8 mouse cellular contexts compared by ENCODE assay signal in genomic region chr12:84995112-84995761, GRCm38 (mm10). TPM values are rescaled to one million over a fixed set of nuclear protein-coding genes. Genes with fewer than 3 reads are reported as not detected.
DNase-seq lines count a peak whose midpoint lies in the region; ATAC-seq and TF ChIP-seq lines count a peak whose summit lies in the region.

No protein-coding gene starts in this region.

- no peaks in the 10 kb centered on the region for H3K36me3 ChIP-seq in heart, embryonic 15.5 days
- no peaks in the 10 kb centered on the region for H3K36me3 ChIP-seq in forebrain, postnatal 0 days (ENCODE audit: insufficient read depth)
- peaks cover 18% of the 10 kb centered on the region for H3K36me3 ChIP-seq in midbrain, embryonic 10.5 days

- intact Hi-C loops in heart, postnatal 14 days (cut with DNase I), result no loop called here

- H3K4me3 ChIP-seq in heart, embryonic 15.5 days, result peak overlapping the region; percentile 87; the same call in 1 of the 2 replicates
- peak overlapping the region; percentile 96 for H3K4me3 ChIP-seq in forebrain, postnatal 0 days (ENCODE audit: low read depth, low read length)
- peak overlapping the region; percentile 98 for H3K4me3 ChIP-seq in midbrain, embryonic 10.5 days

- H3K9me3 ChIP-seq in heart, embryonic 15.5 days (replicated peaks), result no peaks in the 10 kb centered on the region
- H3K9me3 ChIP-seq in forebrain, postnatal 0 days (ENCODE audit: low read length), result no peaks in the 10 kb centered on the region
- H3K9me3 ChIP-seq in midbrain, embryonic 10.5 days (replicated peaks), result 0 out of 2 replicates have a peak, but pooled peaks cover 6% of the 10 kb centered on the region

- DNase-seq in heart, postnatal 14 days, result no peak
- DNase-seq in cerebellum, adult 9-10 months, result peak; percentile 36
- no peak for DNase-seq in forebrain, postnatal 0 days
- DNase-seq in midbrain, embryonic 10.5 days (ENCODE audit: low spot score), result no peak
- DNase-seq in ovary, adult 18-20 months (ENCODE audit: low spot score), result no peak

- no peak for ATAC-seq in heart, embryonic 15.5 days (replicated peaks; ENCODE audit: insufficient number of reproducible peaks, insufficient read depth, low FRiP score, low read depth)
- no peak for ATAC-seq in forebrain, postnatal 0 days
- no peak for ATAC-seq in inflammation-experienced regulatory T-cells, adult 6 months
- ATAC-seq in frontal cortex, adult (ENCODE audit: low TSS enrichment), result no peak

- 91% methylated on average over 9 of the region's 9 CpGs for WGBS in heart, embryonic 15.5 days
- WGBS in forebrain, postnatal 0 days, result 95% methylated on average over 8 of the region's 9 CpGs
- WGBS in midbrain, embryonic 10.5 days, result 92% methylated on average over 9 of the region's 9 CpGs

- peaks cover 23% of the 10 kb centered on the region for H3K4me1 ChIP-seq in heart, embryonic 15.5 days (replicated peaks)
- peaks cover 19% of the 10 kb centered on the region for H3K4me1 ChIP-seq in forebrain, postnatal 0 days (ENCODE audit: insufficient read depth)
- H3K4me1 ChIP-seq in midbrain, embryonic 10.5 days, result peaks cover 25% of the 10 kb centered on the region

- TF ChIP-seq CTCF in forebrain, postnatal 0 days (IDR thresholded peaks at IDR 0.05; ENCODE audit: low read depth), result no peak

- no peaks in the 10 kb centered on the region for H3K27me3 ChIP-seq in heart, embryonic 15.5 days
- no peaks in the 10 kb centered on the region for H3K27me3 ChIP-seq in forebrain, postnatal 0 days (ENCODE audit: insufficient read depth, low read length)
- H3K27me3 ChIP-seq in midbrain, embryonic 10.5 days (ENCODE audit: low read depth, poor library complexity, severe bottlenecking), result no peaks in the 10 kb centered on the region

- peak overlapping the region; percentile 94 for H3K4me2 ChIP-seq in heart, embryonic 15.5 days
- peak overlapping the region; percentile 82 for H3K4me2 ChIP-seq in forebrain, postnatal 0 days (ENCODE audit: low read depth)

- H3K27ac ChIP-seq in heart, embryonic 15.5 days, result no peak overlapping the region
- no peak overlapping the region for H3K27ac ChIP-seq in forebrain, postnatal 0 days (ENCODE audit: low read depth, low read length)
- peak overlapping the region; percentile 97 for H3K27ac ChIP-seq in midbrain, embryonic 10.5 days (replicated peaks)

- no peak overlapping the region for H3K9ac ChIP-seq in heart, embryonic 15.5 days
- no peak overlapping the region for H3K9ac ChIP-seq in forebrain, postnatal 0 days

RNA-seq across cellular contexts. Expression of gene Ylpm1, which starts 0.9 kb away (rescaled TPM):
- 16.3 and 18.3 TPM in 2 replicates for polyA plus RNA-seq in heart, embryonic 15.5 days (2015; fragmentation: Nextera tagmentation; extraction: Ambion mirVana)
- 10 to 100 TPM; 31.3 to 32.5 TPM for total RNA-seq in heart, postnatal 14 days (2021)
- total RNA-seq in forebrain, postnatal 0 days (2014; rRNA removed), result 51.2 and 59.6 TPM in 2 replicates
- 17.3 and 23.4 TPM in 2 replicates for polyA plus RNA-seq in forebrain, postnatal 0 days (2015; fragmentation: Nextera tagmentation; extraction: Ambion mirVana)
- 30.9 and 33.6 TPM in 2 replicates for polyA plus RNA-seq in midbrain, embryonic 10.5 days (2016; fragmentation: Nextera tagmentation; extraction: Ambion mirVana)
- 10 to 100 TPM; 23.6 to 44.3 (median 36.1) TPM for polyA plus RNA-seq in inflammation-experienced regulatory T-cells, adult 6 months (2017; shearing (Covaris generic))

RNA-seq across cellular contexts. Expression of gene Arel1, which starts 24.5 kb away (rescaled TPM):
- polyA plus RNA-seq in heart, embryonic 15.5 days (2015; fragmentation: Nextera tagmentation; extraction: Ambion mirVana), result 10.4 and 12.7 TPM in 2 replicates
- 10 to 100 TPM; 33.6 to 38.9 TPM for total RNA-seq in heart, postnatal 14 days (2021)
- total RNA-seq in forebrain, postnatal 0 days (2014; rRNA removed), result 81.6 and 96.9 TPM in 2 replicates
- polyA plus RNA-seq in forebrain, postnatal 0 days (2015; fragmentation: Nextera tagmentation; extraction: Ambion mirVana), result 26.5 and 32.8 TPM in 2 replicates
- 16.0 and 20.8 TPM in 2 replicates for polyA plus RNA-seq in midbrain, embryonic 10.5 days (2016; fragmentation: Nextera tagmentation; extraction: Ambion mirVana)
- 10 to 100 TPM; 21.6 to 31.4 (median 28.6) TPM for polyA plus RNA-seq in inflammation-experienced regulatory T-cells, adult 6 months (2017; shearing (Covaris generic))

RNA-seq across cellular contexts. Expression of gene Fcf1, which starts 24.5 kb away (rescaled TPM):
- polyA plus RNA-seq in heart, embryonic 15.5 days (2015; fragmentation: Nextera tagmentation; extraction: Ambion mirVana), result 87.0 and 88.0 TPM in 2 replicates
- 10 to 100 TPM; 30.1 to 37.1 TPM for total RNA-seq in heart, postnatal 14 days (2021)
- 38.6 and 44.5 TPM in 2 replicates for total RNA-seq in forebrain, postnatal 0 days (2014; rRNA removed)
- 92.9 and 112 TPM in 2 replicates for polyA plus RNA-seq in forebrain, postnatal 0 days (2015; fragmentation: Nextera tagmentation; extraction: Ambion mirVana)
- polyA plus RNA-seq in midbrain, embryonic 10.5 days (2016; fragmentation: Nextera tagmentation; extraction: Ambion mirVana), result 169 and 182 TPM in 2 replicates
- 100 to 1,000 TPM; 194 to 216 (median 195) TPM for polyA plus RNA-seq in inflammation-experienced regulatory T-cells, adult 6 months (2017; shearing (Covaris generic))
